Mouse (Mus musculus) liver, adult (tissue): ENCODE data around the gene Zfp112.

Source experiments
- GATA4 ChIP-seq: IDR thresholded peaks from 2 replicates; pipeline ENCODE4 v1.6.1; 2014; ENCODE audit warnings: mild to moderate bottlenecking, low read length; ENCODE audit not compliant: insufficient replicate concordance

Gene Zfp112

GRCm38 (mm10) chr7:24142566-24142965 lies 30.5 kb downstream of the Zfp112 start:
- TF ChIP-seq GATA4: no peak

- TF ChIP-seq GATA4: no peak
Measured at GRCm38 (mm10) chr7:24153272-24153671, 41.2 kb downstream of the Zfp112 start.

- TF ChIP-seq GATA4: no peak
Measured at GRCm38 (mm10) chr7:24172191-24172590, 60.1 kb downstream of the Zfp112 start.

GRCm38 (mm10) chr7:24174618-24175336 lies 62.7 kb downstream of the Zfp112 start, which contains the start of gene Zfp114:
Zfp114 (plus strand) TSS chr7:24175060.
- TF ChIP-seq GATA4: no peak

- no peak for TF ChIP-seq GATA4
Measured at GRCm38 (mm10) chr7:24175337-24175711, 63.2 kb downstream of the Zfp112 start.
